Mouse (Mus musculus) neural tube, embryonic 12.5 days (tissue): ENCODE results near the gene Vezt. TPM values are rescaled to one million over a fixed set of nuclear protein-coding genes. Genes with fewer than 3 reads are reported as not detected.

Experiments
- ATAC-seq: fragments of 200-750 bp; cut with Nextera tagmentation; 2 replicates; pipeline ENCODE4 v1.8.0; 2017; ENCODE audit warnings: low read depth, mild to moderate bottlenecking, moderate TSS enrichment, moderate library complexity; ENCODE audit not compliant: low FRiP score
- H3K27ac ChIP-seq: fragments of 300-500 bp; sonication (generic); 2 replicates; pipeline ENCODE4 v1.5.1; 2016
- H3K27me3 ChIP-seq: fragments of 300-500 bp; sonication (generic); replicated peaks from 2 replicates; pipeline ENCODE4 v1.6.1; 2016; ENCODE audit warnings: mild to moderate bottlenecking
- H3K36me3 ChIP-seq: fragments of 300-500 bp; sonication (generic); 2 replicates; pipeline ENCODE4 v1.6.1; 2016; ENCODE audit warnings: mild to moderate bottlenecking
- H3K4me1 ChIP-seq: fragments of 300-500 bp; sonication (generic); 2 replicates; pipeline ENCODE4 v1.6.1; 2016
- H3K4me2 ChIP-seq: fragments of 300-500 bp; sonication (generic); replicated peaks from 2 replicates; pipeline ENCODE4 v1.6.1; 2016; ENCODE audit warnings: mild to moderate bottlenecking
- H3K4me3 ChIP-seq: fragments of 300-500 bp; sonication (generic); 2 replicates; pipeline ENCODE4 v1.5.1; 2016
- H3K9ac ChIP-seq: fragments of 300-500 bp; sonication (generic); 2 replicates; pipeline ENCODE4 v1.6.1; 2016; ENCODE audit warnings: mild to moderate bottlenecking
- H3K9me3 ChIP-seq: fragments of 300-500 bp; sonication (generic); 2 replicates; pipeline ENCODE4 v1.6.1; 2016; ENCODE audit warnings: mild to moderate bottlenecking
- WGBS: fragments of 180-500 bp; shearing (Covaris S2); methylation state at CpG from one replicate; pipeline ENCODE4 v1.1.7; 2016; 5-methylcytosine and 5-hydroxymethylcytosine counted together
- polyA plus RNA-seq: library from polyadenylated mRNA; unstranded; fragments of >200 nt; fragmentation: Nextera tagmentation; extraction: Ambion mirVana; gene quantifications from 2 replicates; pipeline ENCODE4 v1.2.1, GENCODE M21; 2016

Gene Vezt
- polyA plus RNA-seq, 1 experiment from 2014 or later = 56.2 TPM

DNA sequence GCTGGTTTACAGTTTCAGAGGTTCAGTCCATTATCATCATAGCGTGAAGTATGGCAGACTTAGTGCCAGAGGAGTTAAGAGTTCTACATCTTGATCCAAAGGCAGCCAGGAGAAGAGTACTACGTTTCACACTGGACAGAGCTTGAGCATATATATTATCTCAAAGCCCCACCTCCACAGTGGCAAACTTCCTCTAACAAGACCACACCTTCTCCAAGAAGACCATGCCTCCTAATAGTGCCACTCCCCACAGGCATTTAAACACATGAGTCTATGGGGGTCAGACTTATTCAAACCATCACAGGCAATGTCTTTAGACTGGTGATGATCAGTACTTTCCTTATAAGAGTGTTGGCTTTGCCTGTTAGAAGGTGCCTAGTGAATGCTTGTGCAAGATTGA, 117.5 kb downstream of the Vezt start:
- 83% methylated on average over 2 of the region's 2 CpGs for WGBS
- H3K27ac ChIP-seq = no peak overlapping the region
- H3K9ac ChIP-seq = no peak overlapping the region
- H3K4me3 ChIP-seq = no peak overlapping the region
- H3K36me3 ChIP-seq = no peaks in the 10 kb centered on the region
- H3K9me3 ChIP-seq = no peaks in the 10 kb centered on the region
- ATAC-seq = no peak
- H3K27me3 ChIP-seq = no peaks in the 10 kb centered on the region
- no peaks in the 10 kb centered on the region for H3K4me1 ChIP-seq
- H3K4me2 ChIP-seq = no peak overlapping the region

DNA sequence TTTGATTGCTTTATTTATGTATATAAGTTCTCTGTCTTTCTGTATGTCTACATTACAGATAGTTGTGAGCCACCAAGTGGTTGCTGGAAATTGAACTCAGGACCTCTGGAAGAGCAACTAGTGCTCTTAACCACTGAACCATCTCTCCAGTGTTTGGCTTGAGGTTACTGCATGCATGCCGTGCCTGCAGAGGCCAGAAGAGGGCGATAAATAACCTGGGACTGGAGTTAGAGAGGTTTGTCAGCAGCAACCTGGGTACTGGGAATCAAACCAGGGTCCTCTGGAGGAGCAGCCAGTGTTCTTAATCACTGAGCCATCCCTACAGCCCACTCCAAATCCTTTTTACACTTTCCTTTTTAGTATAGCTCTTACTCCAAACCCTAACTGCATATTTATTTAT, 118.8 kb downstream of the Vezt start:
- Histone ChIP-seq H3K4me1 (no peaks in the 10 kb centered on the region), H3K27me3 (no peaks in the 10 kb centered on the region), H3K36me3 (no peaks in the 10 kb centered on the region), H3K9me3 (no peaks in the 10 kb centered on the region), H3K9ac (no peak overlapping the region), H3K4me2 (no peak overlapping the region), H3K27ac (no peak overlapping the region), H3K4me3 (no peak overlapping the region)
- WGBS = 71% methylated on average over 2 of the region's 2 CpGs
- no peak for ATAC-seq

DNA sequence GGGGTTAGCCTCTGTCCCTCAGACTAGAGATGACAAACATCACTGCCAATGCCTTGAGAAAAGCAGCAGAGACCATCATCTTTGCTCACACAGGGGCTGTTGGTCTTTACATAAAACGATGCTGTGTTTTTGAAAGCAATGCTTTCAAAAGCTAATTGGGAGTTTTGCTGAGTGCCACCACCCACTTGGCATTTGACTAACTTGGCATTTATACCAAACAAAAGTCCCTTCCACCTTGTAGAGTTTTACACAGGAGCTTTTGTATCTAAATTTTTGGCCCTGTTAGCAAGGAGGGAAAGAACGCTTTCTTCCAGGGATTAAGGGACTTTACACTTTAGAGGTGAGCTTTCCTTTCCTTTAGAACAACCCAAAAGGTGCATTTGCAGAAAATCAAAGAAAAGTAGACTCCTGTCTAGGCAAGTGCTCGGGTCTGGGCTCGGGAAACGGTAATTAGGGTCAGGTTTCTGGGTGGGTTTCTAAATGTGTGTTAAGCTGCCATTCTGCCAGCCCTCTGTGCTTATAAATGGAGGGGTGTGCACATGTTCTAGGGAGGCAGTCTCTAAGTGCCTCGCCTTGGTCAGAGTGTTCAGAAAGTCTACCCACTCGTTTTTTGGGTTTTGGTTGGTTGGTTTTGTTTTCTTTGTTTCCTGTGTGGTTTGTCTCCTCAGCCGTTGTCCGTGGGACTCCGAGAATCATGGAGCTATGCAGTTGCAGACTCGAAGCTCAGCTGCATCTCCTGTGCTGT, 119.9 kb downstream of the Vezt start:
- 46% methylated on average over 11 of the region's 11 CpGs for WGBS
- Histone ChIP-seq H3K4me1 (no peaks in the 10 kb centered on the region), H3K4me3 (no peak overlapping the region), H3K27ac (no peak overlapping the region), H3K27me3 (no peaks in the 10 kb centered on the region), H3K9ac (no peak overlapping the region), H3K4me2 (no peak overlapping the region), H3K9me3 (no peaks in the 10 kb centered on the region), H3K36me3 (no peaks in the 10 kb centered on the region)
- no peak for ATAC-seq

GRCm38 (mm10) chr10:93913525-93913924, 122.1 kb downstream of the Vezt start:
- no peak for ATAC-seq
- no peak overlapping the region for H3K4me2 ChIP-seq
- no peaks in the 10 kb centered on the region for H3K4me1 ChIP-seq
- no peak overlapping the region for H3K4me3 ChIP-seq
- H3K27me3 ChIP-seq = no peaks in the 10 kb centered on the region
- no peak overlapping the region for H3K9ac ChIP-seq
- H3K9me3 ChIP-seq = no peaks in the 10 kb centered on the region
- WGBS = 91% methylated on average over 5 of the region's 5 CpGs
- no peaks in the 10 kb centered on the region for H3K36me3 ChIP-seq
- H3K27ac ChIP-seq = no peak overlapping the region

DNA sequence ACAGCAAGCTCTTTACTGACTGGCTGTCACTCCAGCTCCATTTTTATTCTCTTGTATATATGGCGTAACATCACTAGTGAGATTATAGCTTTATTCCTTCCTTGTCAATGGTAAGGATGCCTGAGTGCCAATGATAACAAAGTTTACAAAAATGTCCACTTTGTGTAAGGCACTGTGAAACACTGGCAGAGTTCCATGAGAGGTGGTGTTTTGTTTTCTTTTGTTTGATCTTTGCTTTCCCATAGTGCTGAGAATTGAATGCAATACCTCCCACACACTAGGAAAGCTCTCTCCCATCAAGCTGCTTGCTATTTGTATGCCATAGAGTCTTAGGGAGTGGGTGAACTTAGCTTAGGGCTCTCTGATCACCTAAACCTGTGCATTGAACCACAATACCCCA, 122.7 kb downstream of the Vezt start:
- H3K27me3 ChIP-seq = no peaks in the 10 kb centered on the region
- 91% methylated on average over 1 of the region's 1 CpGs for WGBS
- no peak overlapping the region for H3K9ac ChIP-seq
- no peak overlapping the region for H3K27ac ChIP-seq
- H3K36me3 ChIP-seq = no peaks in the 10 kb centered on the region
- no peak overlapping the region for H3K4me2 ChIP-seq
- no peak overlapping the region for H3K4me3 ChIP-seq
- no peak for ATAC-seq
- no peaks in the 10 kb centered on the region for H3K9me3 ChIP-seq
- no peaks in the 10 kb centered on the region for H3K4me1 ChIP-seq

DNA sequence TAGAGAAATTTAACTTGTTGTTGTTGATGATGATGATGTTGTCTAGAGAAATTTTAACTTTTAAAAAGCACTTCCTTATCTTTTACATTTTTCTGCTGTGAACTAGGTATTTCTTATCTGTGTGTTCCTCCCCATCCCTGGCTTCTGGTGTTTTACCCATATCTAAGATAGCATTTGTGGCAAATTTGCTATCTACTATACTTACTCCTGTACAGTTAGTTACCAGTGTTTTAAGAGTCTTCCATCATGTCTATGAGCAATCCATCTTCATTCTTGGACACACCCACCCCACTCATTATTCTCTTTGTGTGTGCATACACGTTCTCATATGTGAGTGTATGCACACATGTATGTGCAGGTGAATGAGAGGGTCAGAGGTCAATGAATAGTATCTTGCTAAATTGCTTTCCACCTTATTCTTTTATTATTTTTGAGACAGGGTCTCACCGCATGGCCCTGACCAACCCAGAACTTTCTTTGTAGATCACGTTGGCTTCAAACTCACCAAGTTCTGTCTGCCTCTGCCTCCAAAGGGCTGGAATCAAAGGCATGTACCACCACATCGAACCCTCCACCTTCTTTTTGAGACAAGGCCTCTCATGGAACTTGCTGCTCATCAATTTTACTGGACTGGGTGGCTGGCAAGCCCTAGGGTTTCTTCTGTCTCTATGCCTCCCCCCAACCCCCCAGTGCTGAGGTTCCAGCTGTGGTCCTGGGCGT, 123.3 kb downstream of the Vezt start:
- ATAC-seq = no peak
- no peak overlapping the region for H3K4me2 ChIP-seq
- H3K36me3 ChIP-seq = no peaks in the 10 kb centered on the region
- H3K4me3 ChIP-seq = no peak overlapping the region
- 86% methylated on average over 5 of the region's 5 CpGs for WGBS
- no peaks in the 10 kb centered on the region for H3K27me3 ChIP-seq
- no peaks in the 10 kb centered on the region for H3K9me3 ChIP-seq
- no peak overlapping the region for H3K27ac ChIP-seq
- no peaks in the 10 kb centered on the region for H3K4me1 ChIP-seq
- no peak overlapping the region for H3K9ac ChIP-seq

DNA sequence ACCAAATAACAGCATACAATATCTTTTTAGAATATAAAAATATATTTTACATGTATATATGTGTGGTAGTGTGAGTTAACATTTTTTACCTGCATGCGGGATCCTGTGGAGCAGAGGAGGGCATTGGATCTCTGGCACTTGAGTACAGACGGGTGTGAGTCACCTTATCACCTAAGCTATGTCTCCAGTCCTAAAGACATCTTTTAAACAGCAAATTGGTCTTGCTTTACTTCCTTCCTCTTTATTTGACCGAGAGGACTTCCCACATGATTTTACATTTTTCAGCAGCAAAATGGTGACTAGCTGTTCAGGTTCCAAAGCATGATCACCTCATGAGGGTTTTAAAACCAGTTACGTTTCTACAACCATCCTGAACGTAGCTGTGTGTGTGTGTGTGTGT, 124.3 kb downstream of the Vezt start:
- Histone ChIP-seq H3K9me3 (no peaks in the 10 kb centered on the region), H3K27me3 (no peaks in the 10 kb centered on the region), H3K27ac (no peak overlapping the region), H3K9ac (no peak overlapping the region), H3K4me1 (no peaks in the 10 kb centered on the region), H3K4me3 (no peak overlapping the region), H3K4me2 (no peak overlapping the region), H3K36me3 (no peaks in the 10 kb centered on the region)
- 83% methylated on average over 5 of the region's 5 CpGs for WGBS
- ATAC-seq = no peak

- H3K4me3 ChIP-seq = no peak overlapping the region
- H3K36me3 ChIP-seq = no peaks in the 10 kb centered on the region
- H3K4me2 ChIP-seq = no peak overlapping the region
- no peaks in the 10 kb centered on the region for H3K27me3 ChIP-seq
- H3K4me1 ChIP-seq = no peaks in the 10 kb centered on the region
- H3K27ac ChIP-seq = no peak overlapping the region
- ATAC-seq = no peak
- 71% methylated on average over 5 of the region's 5 CpGs for WGBS
- H3K9me3 ChIP-seq = no peaks in the 10 kb centered on the region
- no peak overlapping the region for H3K9ac ChIP-seq
Observed at GRCm38 (mm10) chr10:93909811-93910446, 125.7 kb downstream of the Vezt start.

- Histone ChIP-seq H3K4me2 (no peak overlapping the region), H3K9ac (no peak overlapping the region), H3K4me1 (no peaks in the 10 kb centered on the region), H3K27ac (no peak overlapping the region), H3K4me3 (no peak overlapping the region), H3K27me3 (no peaks in the 10 kb centered on the region), H3K36me3 (no peaks in the 10 kb centered on the region), H3K9me3 (no peaks in the 10 kb centered on the region)
- no peak for ATAC-seq
- 95% methylated on average over 1 of the region's 1 CpGs for WGBS
Observed at GRCm38 (mm10) chr10:93909015-93909414, 126.6 kb downstream of the Vezt start.

GRCm38 (mm10) chr10:93908540-93908939, 127.1 kb downstream of the Vezt start:
- 93% methylated on average over 7 of the region's 7 CpGs for WGBS
- no peak for ATAC-seq
- H3K4me1 ChIP-seq = no peaks in the 10 kb centered on the region
- H3K27ac ChIP-seq = no peak overlapping the region
- H3K4me2 ChIP-seq = no peak overlapping the region
- H3K9ac ChIP-seq = no peak overlapping the region
- H3K36me3 ChIP-seq = no peaks in the 10 kb centered on the region
- no peaks in the 10 kb centered on the region for H3K27me3 ChIP-seq
- H3K4me3 ChIP-seq = no peak overlapping the region
- no peaks in the 10 kb centered on the region for H3K9me3 ChIP-seq

DNA sequence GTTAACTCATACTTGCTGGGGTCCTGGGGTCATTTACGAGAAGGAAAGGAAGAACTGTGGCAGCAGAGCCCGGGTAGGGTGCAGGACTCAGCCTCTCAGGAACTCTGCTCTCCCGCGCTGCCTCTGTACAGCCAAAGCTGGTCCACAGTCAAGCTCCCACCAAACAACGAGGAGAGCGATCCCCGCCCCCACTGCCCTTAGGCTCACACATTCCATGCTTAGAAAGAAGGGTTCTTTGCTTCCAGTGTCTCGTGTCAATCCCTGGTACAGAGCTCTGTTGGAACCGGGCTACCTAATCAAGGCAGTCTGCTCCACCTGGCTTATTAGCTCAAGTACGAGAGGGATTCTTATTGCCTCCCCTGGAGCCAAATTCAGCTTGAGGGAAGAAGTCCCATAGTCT, 128.2 kb downstream of the Vezt start:
- Histone ChIP-seq H3K27me3 (no peaks in the 10 kb centered on the region), H3K4me3 (no peak overlapping the region), H3K27ac (no peak overlapping the region), H3K4me2 (no peak overlapping the region), H3K36me3 (no peaks in the 10 kb centered on the region), H3K9ac (no peak overlapping the region), H3K9me3 (no peaks in the 10 kb centered on the region), H3K4me1 (no peaks in the 10 kb centered on the region)
- ATAC-seq = no peak
- 61% methylated on average over 10 of the region's 10 CpGs for WGBS

DNA sequence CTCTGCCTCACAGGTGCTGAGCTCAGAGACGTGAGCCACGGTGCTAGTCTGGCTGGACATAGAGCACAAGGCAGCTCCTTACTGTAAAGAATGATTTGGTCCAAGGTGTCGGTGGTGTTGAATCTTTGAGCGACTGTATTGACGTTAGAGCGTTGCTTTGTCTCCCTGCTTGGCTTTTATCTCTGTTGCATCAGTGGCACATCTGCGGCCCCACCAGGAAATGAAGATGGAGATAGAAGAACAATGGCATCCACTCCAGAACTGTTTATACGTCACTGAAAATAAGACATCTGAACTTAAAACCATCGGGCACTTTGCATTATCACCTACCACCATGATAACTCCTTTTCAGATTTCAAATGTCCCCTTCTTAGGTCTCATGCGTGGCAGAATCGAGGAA, 135.7 kb downstream of the Vezt start:
- H3K27me3 ChIP-seq = no peaks in the 10 kb centered on the region
- H3K36me3 ChIP-seq = no peaks in the 10 kb centered on the region
- H3K9me3 ChIP-seq = no peaks in the 10 kb centered on the region
- 90% methylated on average over 11 of the region's 11 CpGs for WGBS
- H3K27ac ChIP-seq = no peak overlapping the region
- H3K4me3 ChIP-seq = no peak overlapping the region
- no peaks in the 10 kb centered on the region for H3K4me1 ChIP-seq
- ATAC-seq = no peak
- no peak overlapping the region for H3K9ac ChIP-seq
- no peak overlapping the region for H3K4me2 ChIP-seq
